Mouse (Mus musculus): Measurements from ENCODE around the gene Tnfrsf19. TPM values are rescaled to one million over a fixed set of nuclear protein-coding genes. Genes with fewer than 3 reads are reported as not detected.

Tnfrsf19 gene
- total RNA-seq, 1 experiment from 2014 or later, result 71.7 TPM

- DNase-seq, result no peak
Observed at GRCm38 (mm10) chr14:60964016-60964810, 82.1 kb downstream of the Tnfrsf19 start.

GRCm38 (mm10) chr14:60957611-60958157 lies 88.6 kb downstream of the Tnfrsf19 start:
- DNase-seq, result no peak

DNA sequence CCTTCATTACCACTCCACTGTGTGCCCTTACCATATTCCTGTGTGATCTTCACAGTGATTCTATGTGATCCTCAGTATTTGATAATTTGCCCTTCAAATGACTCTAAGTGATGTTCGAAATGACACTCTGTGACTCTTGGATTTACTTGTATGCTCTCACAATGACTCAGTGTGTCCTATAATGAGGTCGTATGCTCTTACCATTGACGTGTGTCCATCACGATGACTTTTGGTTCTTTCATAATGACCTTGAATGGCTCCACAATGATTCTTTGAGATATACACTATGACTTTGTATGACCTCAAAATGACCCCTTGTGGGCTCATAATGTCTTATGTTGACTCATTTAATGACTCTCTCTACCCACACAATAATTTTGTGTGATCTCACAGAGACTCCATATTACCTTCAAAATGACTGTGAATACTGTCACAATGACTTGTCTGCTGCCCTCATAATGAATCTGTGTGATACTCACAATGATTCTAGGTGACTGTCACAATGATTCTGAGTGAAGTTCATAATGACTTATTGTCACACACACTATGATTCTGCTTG lies 108.7 kb downstream of the Tnfrsf19 start:
- DNase-seq, result no peak

GRCm38 (mm10) chr14:60935705-60936104 lies 110.6 kb downstream of the Tnfrsf19 start:
- no peak for DNase-seq

- no peak for DNase-seq
Observed at GRCm38 (mm10) chr14:60926011-60926410, 120.3 kb downstream of the Tnfrsf19 start.

DNA sequence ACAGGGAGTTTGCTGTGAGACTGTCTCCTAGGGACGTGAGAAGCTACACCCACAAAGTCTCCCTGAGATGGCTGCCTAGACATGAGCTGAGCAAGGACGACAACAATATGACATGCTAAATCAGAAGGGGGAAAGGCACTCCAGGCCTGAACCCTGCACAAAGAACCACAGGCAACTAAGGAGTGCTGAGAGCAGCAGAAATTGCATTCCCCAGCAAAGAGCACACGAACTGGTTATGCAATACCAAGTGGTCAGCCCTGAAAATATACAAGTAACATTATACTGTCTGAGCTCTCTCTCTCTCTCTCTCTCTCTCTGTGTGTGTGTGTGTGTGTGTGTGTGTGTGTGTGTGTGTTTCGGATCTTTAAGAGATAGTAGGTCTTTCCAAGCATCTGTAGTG lies 129.6 kb downstream of the Tnfrsf19 start:
- DNase-seq, result no peak

Other genes starting within 250 kb of the Tnfrsf19 start
- 10.3 and 11.1 TPM in 2 replicates for gene Sacs, start 92.0 kb upstream of the Tnfrsf19 start, total RNA-seq (2021)
- 0.62 and 1.2 TPM in 2 replicates for gene Sgcg, start 212.0 kb upstream of the Tnfrsf19 start, total RNA-seq (2021)